Mouse (Mus musculus): ENCODE measurements around the gene Noc4l.

The Noc4l gene

GRCm38 (mm10) chr5:110652719-110653648 lies at the start of gene Noc4l, which contains the start of gene Ddx51:
Gene Noc4l (minus strand): TSS chr5:110653417.
Gene Ddx51 (plus strand): TSS chr5:110653451.
- in situ Hi-C loops (cut with MboI, MseI), result loop anchor here (10.0 kb wide), 1 partner anchor 1682 kb away; no protein-coding TSS in a partner anchor

GRCm38 (mm10) chr5:110698617-110699016 lies 45.4 kb upstream of the Noc4l start:
- in situ Hi-C loops (cut with MboI, MseI), result no loop called here

GRCm38 (mm10) chr5:110682041-110682440 lies 28.8 kb upstream of the Noc4l start:
- in situ Hi-C loops (cut with MboI, MseI), result no loop called here

GRCm38 (mm10) chr5:110665486-110666121 lies 12.4 kb upstream of the Noc4l start:
- in situ Hi-C loops (cut with MboI, MseI), result no loop called here

GRCm38 (mm10) chr5:110664750-110665269 lies 11.6 kb upstream of the Noc4l start:
- in situ Hi-C loops (cut with MboI, MseI), result no loop called here

- in situ Hi-C loops (cut with MboI, MseI), result no loop called here
Observed at GRCm38 (mm10) chr5:110664041-110664440, 10.8 kb upstream of the Noc4l start.

GRCm38 (mm10) chr5:110659682-110660081 lies 6.5 kb upstream of the Noc4l start:
- in situ Hi-C loops (cut with MboI, MseI), result loop anchor here (10.0 kb wide), 1 partner anchor 1675 kb away; no protein-coding TSS in a partner anchor

GRCm38 (mm10) chr5:110653686-110654085 lies 469 bp upstream of the Noc4l start:
- in situ Hi-C loops (cut with MboI, MseI), result loop anchor here (10.0 kb wide), 1 partner anchor 1681 kb away; no protein-coding TSS in a partner anchor

GRCm38 (mm10) chr5:110646377-110646776 lies 6.8 kb downstream of the Noc4l start:
- in situ Hi-C loops (cut with MboI, MseI), result no loop called here

GRCm38 (mm10) chr5:110639459-110639858 lies 13.8 kb downstream of the Noc4l start:
- in situ Hi-C loops (cut with MboI, MseI), result loop anchor here (10.0 kb wide), 1 partner anchor 285 kb away; no protein-coding TSS in a partner anchor

- in situ Hi-C loops (cut with MboI, MseI), result loop anchor here (10.0 kb wide), 1 partner anchor 284 kb away; no protein-coding TSS in a partner anchor
Observed at GRCm38 (mm10) chr5:110638306-110639074, 14.7 kb downstream of the Noc4l start.

GRCm38 (mm10) chr5:110635951-110636707 lies 17.1 kb downstream of the Noc4l start:
- in situ Hi-C loops (cut with MboI, MseI), result loop anchor here (10.0 kb wide), 1 partner anchor 281 kb away; no protein-coding TSS in a partner anchor

- in situ Hi-C loops (cut with MboI, MseI), result loop anchor here (5.0 to 10.0 kb wide), 2 partner anchors 132 to 275 kb away; no protein-coding TSS in a partner anchor
Observed at GRCm38 (mm10) chr5:110629525-110630120, 23.6 kb downstream of the Noc4l start.

GRCm38 (mm10) chr5:110628156-110628555 lies 25.1 kb downstream of the Noc4l start:
- in situ Hi-C loops (cut with MboI, MseI), result no loop called here

- in situ Hi-C loops (cut with MboI, MseI), result no loop called here
Observed at GRCm38 (mm10) chr5:110627351-110627750, 25.9 kb downstream of the Noc4l start.

- in situ Hi-C loops (cut with MboI, MseI), result no loop called here
Observed at GRCm38 (mm10) chr5:110624319-110624718, 28.9 kb downstream of the Noc4l start.

GRCm38 (mm10) chr5:110619226-110619625 lies 34.0 kb downstream of the Noc4l start:
- in situ Hi-C loops (cut with MboI, MseI), result no loop called here

- in situ Hi-C loops (cut with MboI, MseI), result no loop called here
Observed at GRCm38 (mm10) chr5:110611435-110612158, 41.6 kb downstream of the Noc4l start.

GRCm38 (mm10) chr5:110610484-110610883 lies 42.7 kb downstream of the Noc4l start:
- in situ Hi-C loops (cut with MboI, MseI), result no loop called here

All from regulatory T cell (primary cell).